Mouse (Mus musculus): ENCODE results near the gene Cracr2a. TPM values are rescaled to one million over a fixed set of nuclear protein-coding genes. Genes with fewer than 3 reads are reported as not detected.

The Cracr2a gene
- polyA plus RNA-seq, 1 experiment from 2014 or later, result 1.8 TPM

DNA sequence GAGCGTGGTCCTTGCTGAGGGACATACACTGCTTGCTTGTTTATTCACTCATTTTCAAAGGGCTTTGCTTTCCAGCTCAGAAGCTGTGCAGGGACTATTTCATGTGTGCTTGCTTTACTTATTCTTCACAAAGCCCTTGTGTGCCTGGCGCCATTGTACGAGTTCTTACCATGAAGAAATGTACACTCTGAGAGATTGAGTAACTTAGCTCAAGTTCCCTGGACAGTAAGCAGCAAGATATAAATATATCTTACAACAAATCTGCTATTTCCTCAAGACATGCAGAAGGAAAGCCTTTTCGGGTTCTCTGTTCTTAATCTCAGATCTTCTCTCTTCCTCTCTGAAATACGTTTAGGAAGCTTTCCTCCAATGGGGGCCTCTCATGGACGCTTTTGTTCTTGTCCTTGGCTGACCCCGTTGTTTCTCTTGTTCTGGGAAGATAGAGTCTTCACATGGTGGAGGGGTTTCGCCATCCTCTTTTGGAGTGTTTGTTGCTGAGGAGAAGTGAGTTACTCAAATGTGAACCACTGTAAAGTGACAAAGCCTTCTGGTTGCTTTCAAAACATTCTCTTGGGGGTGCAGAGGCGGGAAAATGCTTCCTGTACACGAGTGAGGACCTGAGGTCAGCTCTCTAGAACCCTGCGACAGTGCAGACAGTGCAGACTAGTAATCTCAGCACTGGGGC, 12.8 kb downstream of the Cracr2a start:
- Histone ChIP-seq H3K36me3 (ENCODE audit: control insufficient read depth, insufficient read depth, low read length) (no peaks in the 10 kb centered on the region), H3K27ac (ENCODE audit: low read depth, low read length) (no peak overlapping the region), H3K4me2 (no peak overlapping the region), H3K27me3 (replicated peaks; ENCODE audit: control insufficient read depth, insufficient read depth, low read length) (no peaks in the 10 kb centered on the region), H3K4me1 (replicated peaks; ENCODE audit: control insufficient read depth, insufficient read depth, low read length) (peaks cover 21% of the 10 kb centered on the region), H3K9me3 (ENCODE audit: control insufficient read depth, low read length) (no peaks in the 10 kb centered on the region), H3K9ac (ENCODE audit: low read depth, low read length) (no peak overlapping the region), H3K4me3 (ENCODE audit: low read depth, low read length) (no peak overlapping the region)
- ATAC-seq (replicated peaks; ENCODE audit: low FRiP score) (no peak), DNase-seq (ENCODE audit: low spot score) (no peak)
- WGBS, result 64% methylated on average over 11 of the region's 11 CpGs

DNA sequence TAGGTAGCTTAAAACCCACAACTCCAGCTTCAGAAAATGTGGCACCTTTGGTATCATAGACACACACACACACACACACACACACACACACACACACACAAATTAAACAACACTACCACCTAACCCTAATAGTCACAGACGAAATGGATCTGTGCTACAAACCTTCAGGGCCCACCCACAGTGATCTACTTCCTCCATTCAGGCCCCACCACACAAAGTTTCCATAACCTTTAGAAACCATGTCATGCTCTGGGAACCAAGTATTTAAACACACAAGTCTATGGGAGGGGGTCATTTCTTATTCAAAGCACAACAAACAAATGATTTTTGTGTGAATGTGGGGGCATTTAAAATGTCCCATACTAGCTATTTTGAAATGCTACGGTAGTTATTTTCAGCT, 14.1 kb downstream of the Cracr2a start:
- DNase-seq (ENCODE audit: low spot score) (no peak), ATAC-seq (replicated peaks; ENCODE audit: low FRiP score) (no peak)
- Histone ChIP-seq H3K4me2 (no peak overlapping the region), H3K9ac (ENCODE audit: low read depth, low read length) (no peak overlapping the region), H3K36me3 (ENCODE audit: control insufficient read depth, insufficient read depth, low read length) (no peaks in the 10 kb centered on the region), H3K27me3 (replicated peaks; ENCODE audit: control insufficient read depth, insufficient read depth, low read length) (no peaks in the 10 kb centered on the region), H3K4me3 (ENCODE audit: low read depth, low read length) (no peak overlapping the region), H3K27ac (ENCODE audit: low read depth, low read length) (no peak overlapping the region), H3K9me3 (ENCODE audit: control insufficient read depth, low read length) (no peaks in the 10 kb centered on the region), H3K4me1 (replicated peaks; ENCODE audit: control insufficient read depth, insufficient read depth, low read length) (peaks cover 26% of the 10 kb centered on the region)
- WGBS, result 85% methylated on average over 2 of the region's 2 CpGs

DNA sequence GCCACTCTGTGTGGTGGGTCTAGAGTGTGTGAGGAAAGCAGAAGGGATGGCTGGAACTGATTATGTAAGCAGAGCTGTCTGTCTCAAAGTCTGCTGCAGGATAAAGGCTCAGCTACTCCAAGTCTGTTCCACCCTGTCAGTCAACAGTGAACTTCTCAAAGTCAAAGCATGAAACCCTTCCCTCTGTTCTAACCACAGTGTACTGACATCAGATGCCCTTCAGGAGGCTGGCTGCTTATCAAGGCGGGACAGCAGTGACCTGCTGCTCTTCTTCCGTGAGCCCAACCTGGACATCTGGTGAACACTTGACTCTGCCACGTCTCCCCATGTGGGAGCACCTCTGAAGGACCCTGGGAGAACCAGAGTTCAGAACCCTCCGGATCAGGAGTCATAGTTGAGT, 16.6 kb downstream of the Cracr2a start:
- H3K4me3 ChIP-seq (ENCODE audit: low read depth, low read length), result no peak overlapping the region
- peak overlapping the region; percentile 73 for H3K27ac ChIP-seq (ENCODE audit: low read depth, low read length)
- H3K9me3 ChIP-seq (ENCODE audit: control insufficient read depth, low read length), result no peaks in the 10 kb centered on the region
- peak overlapping the region; percentile 28; the same call in 1 of the 2 replicates for H3K4me2 ChIP-seq
- H3K9ac ChIP-seq (ENCODE audit: low read depth, low read length), result no peak overlapping the region
- ATAC-seq (replicated peaks; ENCODE audit: low FRiP score) (peak; percentile 91), DNase-seq (ENCODE audit: low spot score) (peak; percentile 42)
- H3K4me1 ChIP-seq (replicated peaks; ENCODE audit: control insufficient read depth, insufficient read depth, low read length), result peaks cover 37% of the 10 kb centered on the region
- no peaks in the 10 kb centered on the region for H3K27me3 ChIP-seq (replicated peaks; ENCODE audit: control insufficient read depth, insufficient read depth, low read length)
- WGBS, result 33% methylated on average over 4 of the region's 4 CpGs
- H3K36me3 ChIP-seq (ENCODE audit: control insufficient read depth, insufficient read depth, low read length), result no peaks in the 10 kb centered on the region

DNA sequence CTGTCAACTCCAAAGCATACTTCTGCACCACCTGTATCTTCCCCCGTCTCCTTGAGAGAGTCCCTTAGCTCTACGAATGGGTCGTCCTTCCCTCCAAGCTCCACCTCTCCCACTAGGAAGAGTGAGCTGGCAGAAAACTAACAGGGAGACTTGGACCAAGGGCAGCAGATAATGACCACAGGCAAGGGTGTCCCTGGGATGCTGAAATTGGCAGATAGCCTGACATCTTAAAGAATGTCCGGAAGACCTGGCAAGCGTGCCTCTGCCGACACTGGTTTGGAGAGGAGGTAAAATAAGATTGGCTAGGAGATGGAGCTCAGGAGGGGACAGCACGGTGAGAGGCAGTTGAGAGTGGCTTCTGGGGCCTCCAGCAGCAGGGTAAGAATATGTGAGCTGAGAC, 17.2 kb downstream of the Cracr2a start:
- ATAC-seq (replicated peaks; ENCODE audit: low FRiP score), result no peak

DNA sequence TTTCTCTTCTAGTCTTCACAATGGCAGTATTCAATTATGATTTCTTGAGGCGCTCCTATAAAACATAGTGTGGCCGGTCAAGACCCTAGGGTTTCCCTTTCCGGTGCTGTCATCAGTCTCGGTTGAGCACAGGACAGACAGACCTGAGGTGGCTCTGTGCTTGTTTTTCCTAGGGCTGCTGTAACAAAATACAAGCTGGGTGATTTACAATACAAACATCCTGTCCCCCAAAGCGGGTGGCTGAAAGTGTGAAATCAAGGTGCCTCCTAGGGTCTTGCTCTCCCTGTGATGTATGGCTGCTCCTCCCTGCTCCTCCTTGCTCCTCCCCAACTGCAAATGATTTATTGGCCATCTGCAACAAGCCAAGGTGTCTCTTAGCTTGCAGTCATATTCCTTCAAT, 17.7 kb downstream of the Cracr2a start:
- 65% methylated on average over 5 of the region's 5 CpGs for WGBS
- no peak overlapping the region for H3K9ac ChIP-seq (ENCODE audit: low read depth, low read length)
- peaks cover 38% of the 10 kb centered on the region for H3K4me1 ChIP-seq (replicated peaks; ENCODE audit: control insufficient read depth, insufficient read depth, low read length)
- H3K9me3 ChIP-seq (ENCODE audit: control insufficient read depth, low read length), result no peaks in the 10 kb centered on the region
- no peaks in the 10 kb centered on the region for H3K36me3 ChIP-seq (ENCODE audit: control insufficient read depth, insufficient read depth, low read length)
- H3K27me3 ChIP-seq (replicated peaks; ENCODE audit: control insufficient read depth, insufficient read depth, low read length), result no peaks in the 10 kb centered on the region
- no peak overlapping the region for H3K4me2 ChIP-seq
- no peak overlapping the region for H3K4me3 ChIP-seq (ENCODE audit: low read depth, low read length)
- no peak for ATAC-seq (replicated peaks; ENCODE audit: low FRiP score)
- H3K27ac ChIP-seq (ENCODE audit: low read depth, low read length), result no peak overlapping the region
- DNase-seq (ENCODE audit: low spot score), result no peak

More for the DNA sequence above, 17.2 kb downstream of the Cracr2a start:
- Histone ChIP-seq H3K27ac (ENCODE audit: low read depth, low read length) (no peak overlapping the region), H3K36me3 (ENCODE audit: control insufficient read depth, insufficient read depth, low read length) (no peaks in the 10 kb centered on the region), H3K4me1 (replicated peaks; ENCODE audit: control insufficient read depth, insufficient read depth, low read length) (peaks cover 38% of the 10 kb centered on the region), H3K4me3 (ENCODE audit: low read depth, low read length) (no peak overlapping the region), H3K9me3 (ENCODE audit: control insufficient read depth, low read length) (no peaks in the 10 kb centered on the region), H3K27me3 (replicated peaks; ENCODE audit: control insufficient read depth, insufficient read depth, low read length) (no peaks in the 10 kb centered on the region), H3K9ac (ENCODE audit: low read depth, low read length) (no peak overlapping the region), H3K4me2 (peak overlapping the region; percentile 28; the same call in 1 of the 2 replicates)
- no peak for DNase-seq (ENCODE audit: low spot score)
- 57% methylated on average over 7 of the region's 7 CpGs for WGBS

DNA sequence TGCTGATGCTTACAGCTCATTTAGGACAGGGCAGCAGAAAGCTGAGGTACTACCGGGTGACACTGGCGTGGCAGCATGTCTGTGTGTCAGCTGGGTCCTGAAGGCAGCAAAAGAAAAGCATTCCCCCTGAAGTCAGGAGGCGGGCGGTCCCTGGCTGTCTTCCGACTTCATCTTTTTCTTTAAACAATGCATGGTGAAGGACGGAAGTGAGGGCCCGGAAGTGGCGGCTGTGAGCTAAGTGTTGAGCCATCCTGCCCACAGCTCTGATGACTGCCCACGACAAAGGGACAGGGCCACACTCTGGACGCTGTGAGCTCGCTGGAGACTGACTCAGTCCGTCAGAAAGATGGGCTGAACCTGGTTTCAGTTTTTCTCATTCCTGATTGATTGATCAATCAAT, 20.8 kb downstream of the Cracr2a start:
- Histone ChIP-seq H3K9me3 (ENCODE audit: control insufficient read depth, low read length) (no peaks in the 10 kb centered on the region), H3K27ac (ENCODE audit: low read depth, low read length) (peak overlapping the region; percentile 40; the same call in 1 of the 2 replicates), H3K4me3 (ENCODE audit: low read depth, low read length) (peak overlapping the region; percentile 45), H3K4me1 (replicated peaks; ENCODE audit: control insufficient read depth, insufficient read depth, low read length) (peaks cover 34% of the 10 kb centered on the region), H3K36me3 (ENCODE audit: control insufficient read depth, insufficient read depth, low read length) (no peaks in the 10 kb centered on the region), H3K27me3 (replicated peaks; ENCODE audit: control insufficient read depth, insufficient read depth, low read length) (no peaks in the 10 kb centered on the region), H3K4me2 (peak overlapping the region; percentile 86), H3K9ac (ENCODE audit: low read depth, low read length) (peak overlapping the region; percentile 49; the same call in 1 of the 2 replicates)
- DNase-seq (ENCODE audit: low spot score) (no peak), ATAC-seq (replicated peaks; ENCODE audit: low FRiP score) (no peak; the same call in 1 of the 2 replicates)
- WGBS, result 23% methylated on average over 12 of the region's 12 CpGs

DNA sequence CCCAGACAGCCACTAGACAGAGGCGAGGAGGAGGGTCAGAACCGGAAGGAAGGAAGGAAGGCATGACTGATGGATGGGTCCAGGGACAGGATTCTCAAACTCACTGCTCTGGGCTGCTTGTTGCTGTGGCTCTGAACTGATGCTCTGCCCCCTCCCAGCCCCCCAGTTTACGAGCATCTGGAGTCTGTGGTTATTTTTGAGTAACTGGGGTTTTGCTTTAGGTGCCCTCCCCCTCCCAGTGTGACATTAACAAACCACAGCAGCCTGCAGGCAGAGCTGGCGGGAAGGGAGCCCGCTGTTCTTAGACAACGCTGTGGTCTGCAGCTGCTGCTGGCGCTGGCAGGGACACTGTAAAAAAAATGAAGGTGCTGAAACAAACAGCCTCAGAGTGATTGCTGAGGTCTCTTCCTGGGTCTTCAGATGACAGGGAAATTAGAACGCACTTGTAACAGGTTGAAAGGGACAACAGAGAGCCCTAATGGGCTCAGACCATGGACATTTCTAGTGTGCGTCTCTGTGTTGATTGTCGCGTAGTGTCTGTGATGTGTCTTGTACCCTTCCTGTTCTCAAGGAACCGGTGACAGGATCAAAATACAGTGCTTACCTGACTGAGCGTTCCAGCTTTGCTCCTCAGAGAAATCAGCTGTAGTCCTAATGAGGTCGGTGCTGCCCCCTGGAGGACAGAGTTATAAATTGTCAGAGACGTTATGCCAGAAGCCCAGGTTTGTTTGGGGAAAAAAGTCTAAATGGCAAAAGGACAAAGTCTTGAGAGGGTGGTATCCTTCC, 21.4 kb downstream of the Cracr2a start:
- Histone ChIP-seq H3K4me3 (ENCODE audit: low read depth, low read length) (peak overlapping the region; percentile 45), H3K9me3 (ENCODE audit: control insufficient read depth, low read length) (no peaks in the 10 kb centered on the region), H3K9ac (ENCODE audit: low read depth, low read length) (peak overlapping the region; percentile 49), H3K4me1 (replicated peaks; ENCODE audit: control insufficient read depth, insufficient read depth, low read length) (peaks cover 27% of the 10 kb centered on the region), H3K36me3 (ENCODE audit: control insufficient read depth, insufficient read depth, low read length) (no peaks in the 10 kb centered on the region), H3K4me2 (peak overlapping the region; percentile 86), H3K27ac (ENCODE audit: low read depth, low read length) (peak overlapping the region; percentile 62), H3K27me3 (replicated peaks; ENCODE audit: control insufficient read depth, insufficient read depth, low read length) (no peaks in the 10 kb centered on the region)
- 4% methylated on average over 15 of the region's 15 CpGs for WGBS
- peak; percentile 51 for ATAC-seq (replicated peaks; ENCODE audit: low FRiP score)
- DNase-seq (ENCODE audit: low spot score), result peak; percentile 64

DNA sequence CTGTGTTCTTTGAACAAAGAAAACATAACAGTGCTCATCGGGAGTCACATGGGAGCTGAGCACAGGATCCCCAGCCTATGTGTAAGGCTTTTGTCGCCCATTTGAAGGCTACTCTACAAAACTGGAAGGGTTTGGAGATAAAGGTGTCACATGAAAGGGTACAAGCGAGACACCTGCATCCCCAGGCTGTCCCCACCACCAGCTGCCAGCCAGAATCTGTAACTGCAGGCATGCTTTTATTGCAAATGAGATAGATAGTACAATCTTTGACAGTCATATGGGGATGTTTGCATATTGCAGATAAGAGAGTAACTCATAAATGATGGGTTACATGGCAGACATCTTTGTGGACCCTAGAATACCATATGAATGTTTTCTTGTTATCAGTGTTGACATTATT, 30.3 kb downstream of the Cracr2a start:
- Histone ChIP-seq H3K9me3 (ENCODE audit: control insufficient read depth, low read length) (no peaks in the 10 kb centered on the region), H3K36me3 (ENCODE audit: control insufficient read depth, insufficient read depth, low read length) (no peaks in the 10 kb centered on the region), H3K27me3 (replicated peaks; ENCODE audit: control insufficient read depth, insufficient read depth, low read length) (no peaks in the 10 kb centered on the region), H3K4me1 (replicated peaks; ENCODE audit: control insufficient read depth, insufficient read depth, low read length) (peaks cover 4% of the 10 kb centered on the region; the same call in 1 of the 2 replicates), H3K9ac (ENCODE audit: low read depth, low read length) (no peak overlapping the region), H3K4me2 (no peak overlapping the region), H3K4me3 (ENCODE audit: low read depth, low read length) (no peak overlapping the region), H3K27ac (ENCODE audit: low read depth, low read length) (no peak overlapping the region)
- WGBS, result 55% methylated on average over 3 of the region's 3 CpGs
- DNase-seq (ENCODE audit: low spot score), result no peak
- ATAC-seq (replicated peaks; ENCODE audit: low FRiP score), result peak; percentile 88

Measured in liver, embryonic 11.5 days (tissue).